Mouse (Mus musculus) heart, postnatal 0 days (tissue): Measurements from ENCODE around the gene Rhbdd3.

Experiments
- CTCF ChIP-seq: IDR thresholded peaks from 2 replicates; pipeline ENCODE4 v1.5.1; 2016; ENCODE audit warnings: antibody characterized with exemption, control low read depth, low read depth
- EP300 ChIP-seq: IDR thresholded peaks from 2 replicates; pipeline ENCODE4 v1.6.1; 2016; ENCODE audit warnings: antibody characterized with exemption, low read depth

GRCm38 (mm10) chr11:5089147-5089546, 9.6 kb upstream of the Rhbdd3 start:
- no peak for TF ChIP-seq CTCF
- no peak for TF ChIP-seq EP300
